Mouse (Mus musculus) lung, postnatal 14 days (tissue): ENCODE data around the gene Kctd10.

Experiments
- DNase-seq: peaks from one replicate; pipeline ENCODE4 v3.0.0; 2021

The Kctd10 gene

DNA sequence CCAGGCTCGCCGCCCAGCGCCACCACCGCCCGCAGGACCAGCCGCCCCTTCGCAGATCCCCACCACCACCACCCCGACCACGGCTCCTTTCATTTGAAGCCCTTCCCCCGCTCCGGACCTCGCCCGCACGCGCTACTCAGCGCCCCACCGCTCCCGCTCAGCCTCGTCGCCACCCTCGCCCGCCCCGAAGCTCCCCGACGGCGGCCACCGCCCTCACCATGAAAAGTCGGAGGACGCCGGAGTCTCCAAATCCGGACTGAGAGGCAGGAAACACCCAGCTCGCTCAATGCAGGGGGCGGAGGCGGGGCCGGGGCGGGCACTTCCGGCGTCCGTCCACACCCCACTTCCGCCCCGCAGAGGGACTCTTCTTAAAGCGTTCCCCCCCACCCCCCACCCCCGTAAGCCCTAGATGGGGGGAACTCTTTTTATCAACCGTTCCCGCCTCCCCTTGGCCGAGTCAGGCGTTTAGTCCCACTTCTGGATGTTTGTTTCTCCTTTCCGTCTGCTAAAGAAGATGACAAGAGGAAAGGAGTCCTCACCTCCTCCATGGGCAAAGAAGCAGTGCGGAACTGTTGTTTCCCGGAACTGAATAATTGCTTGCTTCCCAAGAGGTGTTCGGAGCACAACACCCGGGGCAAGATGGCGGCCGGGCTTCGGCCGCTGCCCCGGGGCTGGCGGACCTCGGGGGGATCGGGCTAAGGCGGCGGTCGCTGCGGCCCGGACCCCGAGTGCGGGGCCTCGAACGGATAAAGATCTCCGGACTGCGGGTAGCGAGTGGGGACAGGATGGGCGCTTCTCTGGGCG is at the start of gene Kctd10, which contains the start of gene Ube3b:
Gene Kctd10 (minus strand): TSS at position 300 of the 804 bp plus-strand sequence.
Gene Ube3b (plus strand): TSS at position 399 of the 804 bp plus-strand sequence.
- DNase-seq = peak; percentile 89

DNA sequence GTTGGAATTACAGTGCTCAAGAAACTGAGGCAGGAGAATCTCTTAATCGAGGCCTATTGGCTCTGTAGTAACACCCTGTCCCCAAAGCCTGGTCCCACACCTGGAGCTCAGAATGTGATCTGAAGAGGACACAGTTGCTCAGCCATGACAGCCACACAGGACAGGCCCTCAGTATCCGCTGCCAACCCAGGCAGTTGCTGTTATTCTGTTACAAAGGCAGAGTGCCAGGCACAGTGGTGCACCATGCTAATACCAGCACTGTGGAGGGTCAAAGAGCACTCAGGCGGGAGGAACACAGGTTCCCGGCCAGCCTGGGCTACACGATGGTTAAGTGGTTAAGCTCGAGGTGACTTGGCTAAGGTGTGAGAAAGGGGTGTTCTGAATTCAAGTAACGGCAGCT is 49.5 kb upstream of the Kctd10 start:
- DNase-seq = no peak

DNA sequence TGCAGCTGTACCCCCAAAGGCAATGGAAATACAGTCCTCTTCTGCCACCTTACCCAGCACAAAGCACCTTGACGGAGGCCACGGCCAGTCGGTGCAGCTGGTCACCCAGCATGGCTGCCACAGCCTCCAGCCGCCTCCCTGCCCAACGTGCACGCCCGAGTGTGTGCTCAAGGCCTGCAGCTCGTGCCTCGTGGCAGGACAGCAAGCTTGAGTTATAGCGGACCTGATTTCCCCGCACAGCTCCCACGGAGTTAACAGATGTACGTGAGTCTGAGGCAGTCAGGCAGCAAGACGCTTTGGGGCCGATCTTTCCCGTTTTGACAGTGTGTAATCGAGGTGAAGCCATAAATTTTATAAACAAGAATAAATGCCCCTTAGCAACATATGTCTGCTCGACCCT is 48.3 kb upstream of the Kctd10 start:
- DNase-seq = no peak

DNA sequence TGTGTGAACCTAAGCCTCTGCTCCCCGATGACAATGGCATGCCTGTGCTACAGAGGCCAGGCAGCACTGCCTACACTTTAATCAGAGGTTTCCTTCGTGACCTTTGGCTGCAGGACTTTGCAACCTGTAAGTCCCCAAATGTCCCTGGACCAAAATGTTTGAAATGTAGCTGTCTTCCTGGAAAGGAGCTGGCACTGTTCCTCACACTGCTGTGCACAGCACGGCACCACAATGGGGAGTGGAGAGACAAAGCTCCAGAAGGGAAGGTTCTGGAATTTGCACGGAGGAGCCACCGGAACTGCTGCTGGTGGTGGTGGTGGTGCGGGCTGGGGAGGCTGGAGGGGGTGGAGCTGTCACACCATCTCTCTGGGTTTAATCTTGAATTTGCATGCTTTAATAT is 46.4 kb upstream of the Kctd10 start:
- no peak for DNase-seq

DNA sequence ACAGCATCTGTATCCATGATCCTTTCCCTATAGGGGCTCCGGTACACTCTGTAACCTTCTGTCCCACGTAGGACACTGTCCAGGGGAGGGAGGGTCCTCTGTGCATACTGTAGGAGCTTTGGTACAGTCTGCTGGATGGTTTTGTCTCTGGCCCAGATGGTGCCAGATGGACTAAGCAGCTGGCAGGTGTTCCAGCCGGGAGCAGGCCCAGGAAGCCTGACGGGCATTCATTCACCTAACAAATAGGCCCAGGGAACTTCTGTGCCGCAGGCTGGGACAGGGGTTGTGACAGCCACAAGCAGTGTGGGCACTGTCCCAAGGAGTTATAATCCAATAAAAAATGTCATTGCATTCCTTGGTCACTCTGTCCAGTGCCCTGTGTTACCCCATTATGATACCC is 43.7 kb upstream of the Kctd10 start:
- DNase-seq = no peak

DNA sequence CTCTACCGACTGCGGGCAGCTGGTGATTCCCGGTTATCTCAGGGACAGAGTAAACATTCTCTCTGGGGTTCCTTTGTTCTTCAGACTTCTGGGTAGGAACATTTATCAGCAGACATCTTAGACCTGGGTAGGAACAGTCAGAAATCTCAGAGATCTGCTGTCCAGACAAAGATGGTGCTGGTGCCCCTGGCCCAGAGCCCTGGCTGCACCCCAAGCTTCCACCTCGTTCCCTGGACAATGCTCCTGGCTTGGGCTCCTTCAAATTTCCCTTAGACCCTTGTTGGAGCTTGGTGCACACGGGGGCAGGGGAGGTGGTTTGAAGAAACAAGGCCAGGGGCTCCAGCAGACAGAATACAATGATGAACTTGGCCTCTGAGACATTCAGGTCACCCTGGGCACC is 42.3 kb upstream of the Kctd10 start:
- no peak for DNase-seq

DNA sequence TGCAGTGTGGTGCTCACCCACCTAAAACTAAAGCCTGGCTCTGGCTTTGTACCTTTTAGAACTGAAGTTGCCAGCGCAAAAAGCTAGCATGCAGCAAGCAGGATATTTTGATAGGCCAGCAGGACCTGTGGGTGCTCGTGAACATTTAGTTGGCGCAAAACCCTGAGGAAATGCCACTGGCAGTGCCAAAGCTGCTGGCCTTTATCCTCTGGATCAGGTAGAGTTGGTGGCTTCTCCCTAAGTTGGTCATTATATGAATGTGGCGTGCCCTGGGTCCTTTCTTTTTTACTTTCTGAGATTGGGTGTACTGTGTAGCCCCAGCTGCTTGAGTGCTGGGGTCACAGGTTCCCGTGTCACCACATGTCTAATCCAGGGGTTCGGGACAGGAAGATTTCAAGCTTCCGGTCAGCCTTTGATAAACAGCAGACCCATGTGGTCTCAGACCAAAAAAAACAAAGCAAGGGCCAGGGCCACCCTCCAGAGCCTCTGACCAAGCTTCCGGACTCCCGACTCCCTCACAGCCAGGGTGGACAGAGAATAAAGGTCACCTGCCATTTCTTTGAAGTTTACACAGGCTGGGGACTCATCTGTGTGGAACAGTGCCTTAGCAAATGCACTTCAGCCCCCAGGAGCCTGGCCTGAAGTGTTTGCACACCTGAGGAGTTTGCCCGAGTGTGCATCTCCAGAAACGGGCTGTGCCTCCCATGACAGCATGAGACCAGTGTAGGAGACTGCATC is 41.4 kb upstream of the Kctd10 start:
- DNase-seq = no peak

DNA sequence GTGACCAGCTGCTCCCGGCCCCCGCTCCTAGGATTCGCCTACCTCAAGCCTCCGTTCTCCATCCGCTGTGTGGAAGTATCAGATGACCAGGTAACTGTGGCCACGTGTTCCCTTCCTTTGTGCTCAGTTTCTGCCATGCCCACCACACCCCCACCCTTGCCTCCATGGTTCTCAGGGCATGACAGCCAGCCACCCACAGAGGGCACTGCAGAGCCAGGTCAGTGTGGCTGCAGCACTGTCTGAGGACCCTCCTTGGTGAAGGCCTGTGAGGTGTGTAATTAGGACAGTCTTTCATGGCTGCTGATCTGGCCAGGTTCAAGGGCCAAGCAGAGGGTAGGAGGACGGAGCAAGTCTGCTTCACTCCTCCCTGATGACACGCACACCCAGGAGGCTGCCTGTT is 38.2 kb upstream of the Kctd10 start:
- no peak for DNase-seq

DNA sequence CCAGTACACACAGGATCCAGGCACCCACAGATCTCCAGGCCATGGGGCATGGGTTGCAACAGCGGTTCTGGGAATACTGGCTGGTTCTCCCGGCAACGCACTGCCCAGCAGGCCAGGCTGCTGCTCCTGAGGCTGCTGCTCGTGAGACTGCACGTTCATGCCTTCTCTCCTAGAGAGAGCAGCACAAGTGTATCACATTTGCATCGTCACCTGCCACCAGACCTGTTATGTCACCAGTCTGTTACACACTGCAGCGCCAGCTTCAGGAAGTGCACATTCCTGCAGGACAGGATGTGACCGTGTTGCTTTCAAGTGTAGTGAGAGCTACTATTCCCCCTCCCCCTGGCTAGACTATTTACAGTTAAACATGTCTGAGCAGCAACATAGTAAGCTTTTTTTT is 36.5 kb upstream of the Kctd10 start:
- DNase-seq = no peak

DNA sequence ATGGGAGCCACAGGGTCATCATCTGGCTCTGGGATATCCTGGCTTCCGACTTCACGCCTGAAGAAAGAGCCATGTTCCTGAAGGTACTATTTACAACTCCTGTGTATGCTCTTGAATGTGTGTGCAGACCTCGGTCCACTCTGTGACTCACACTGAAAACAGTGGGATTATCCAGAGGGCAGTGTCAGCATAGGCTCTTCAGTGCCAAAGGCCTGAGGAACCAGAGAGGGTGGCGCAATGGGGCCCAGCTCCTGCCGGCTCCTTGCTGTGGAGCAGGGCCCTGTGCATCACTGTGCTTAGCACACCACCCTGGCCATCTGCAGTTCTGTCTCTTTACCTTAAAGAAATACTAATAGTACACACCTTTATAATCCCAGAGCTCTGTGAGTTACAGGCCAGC is 35.3 kb upstream of the Kctd10 start:
- no peak for DNase-seq

DNA sequence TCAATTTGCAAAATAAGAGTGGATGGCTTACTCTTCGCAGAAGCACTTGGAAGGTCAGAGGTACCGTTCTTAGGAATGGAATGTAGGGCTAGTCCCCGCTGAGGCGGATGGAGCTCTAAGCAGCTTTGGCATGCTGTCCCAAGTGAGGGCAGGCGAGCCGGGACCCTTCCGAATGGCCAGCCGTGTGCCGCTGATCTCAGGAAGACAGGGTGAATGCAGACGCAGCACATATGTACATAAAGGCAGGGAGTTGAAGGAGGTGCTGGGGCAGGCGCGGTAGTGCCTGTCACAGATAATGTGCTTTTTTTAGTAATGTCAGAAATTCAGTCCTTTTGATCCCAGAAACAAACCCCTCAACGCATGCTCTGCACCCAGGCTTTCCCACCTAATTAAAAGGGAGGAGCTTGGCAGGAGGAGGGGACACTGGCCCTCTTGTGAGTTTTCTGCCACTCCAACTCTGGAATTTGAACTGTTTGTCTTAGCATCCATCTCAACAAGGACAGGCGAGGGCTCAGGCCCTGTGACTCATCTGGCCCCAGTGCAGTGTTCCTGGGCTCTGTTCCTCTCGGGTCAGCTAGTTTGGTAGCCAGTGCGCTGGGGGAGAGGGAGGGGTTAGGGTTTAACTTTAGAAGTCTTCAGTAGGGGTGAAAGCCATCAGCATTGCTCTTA is 32.9 kb upstream of the Kctd10 start:
- peak; percentile 68 for DNase-seq

DNA sequence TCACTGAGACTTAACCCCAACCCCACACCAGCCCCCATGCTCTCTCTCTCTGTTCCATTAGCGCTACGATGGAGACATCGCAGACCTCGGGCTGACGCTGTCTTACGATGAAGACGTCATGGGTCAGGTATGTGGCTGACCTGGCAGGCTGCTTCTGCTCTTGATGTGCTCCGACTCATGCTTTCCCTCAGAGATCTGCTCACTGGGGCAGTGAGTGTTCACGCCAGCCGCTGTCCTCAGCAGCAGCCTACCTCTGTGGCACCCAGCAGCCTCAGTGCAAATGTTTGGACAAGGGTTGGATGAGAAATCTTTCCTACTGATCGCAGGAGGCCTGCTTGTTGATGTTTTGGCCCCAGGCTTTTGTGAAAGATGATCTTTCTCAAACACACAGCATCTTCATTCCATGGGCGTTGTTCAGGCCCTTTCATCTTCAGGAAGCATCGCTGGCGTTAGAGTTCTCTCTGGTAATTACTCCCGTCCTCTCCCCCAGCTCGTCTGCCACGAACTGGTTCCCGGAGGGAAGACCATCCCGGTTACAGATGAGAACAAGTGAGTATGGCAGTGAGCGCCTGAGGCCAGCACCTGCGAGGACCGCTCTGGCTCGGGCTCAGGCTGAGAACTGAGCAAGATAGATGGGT is 32.2 kb upstream of the Kctd10 start:
- DNase-seq = peak; percentile 32

DNA sequence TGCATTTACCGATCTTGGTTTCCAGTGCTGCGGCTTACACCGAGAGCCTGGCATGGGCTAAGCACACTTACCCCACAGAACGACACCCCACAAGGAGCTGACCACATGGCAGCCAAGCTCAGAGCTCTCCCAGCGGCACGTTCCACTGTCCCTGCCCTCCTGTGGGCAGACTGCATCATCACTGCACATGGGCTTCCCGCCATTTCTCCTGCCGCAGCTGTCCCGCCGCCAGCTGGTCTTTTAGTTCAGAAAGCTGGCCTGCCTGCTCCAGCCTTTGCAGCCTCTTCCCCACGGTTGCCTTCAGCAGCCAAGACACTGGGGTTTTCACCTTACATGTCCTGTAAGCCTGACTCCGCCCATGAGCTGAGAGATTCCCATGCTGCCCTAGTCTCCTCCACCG is 30.1 kb upstream of the Kctd10 start:
- DNase-seq = peak; percentile 8

DNA sequence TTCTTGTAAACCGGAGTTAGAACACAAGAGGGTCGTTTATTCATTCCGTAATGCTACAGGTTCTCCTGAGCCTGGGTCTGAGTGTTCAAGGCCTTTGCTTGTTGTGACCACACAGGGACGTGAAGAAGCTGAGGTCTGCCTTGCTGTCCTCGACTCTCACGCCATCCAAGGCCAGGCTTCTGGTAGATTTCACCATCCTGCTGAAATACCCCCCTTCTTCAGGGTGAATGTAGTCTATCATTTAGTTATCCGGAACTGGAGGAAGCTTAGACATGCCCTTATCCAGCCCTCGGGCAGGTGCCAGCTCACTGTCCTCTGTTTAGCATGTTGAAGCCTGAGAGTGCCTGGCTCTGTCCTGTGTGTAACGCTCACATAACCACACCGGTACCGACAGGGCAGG is 28.5 kb upstream of the Kctd10 start:
- DNase-seq = no peak

DNA sequence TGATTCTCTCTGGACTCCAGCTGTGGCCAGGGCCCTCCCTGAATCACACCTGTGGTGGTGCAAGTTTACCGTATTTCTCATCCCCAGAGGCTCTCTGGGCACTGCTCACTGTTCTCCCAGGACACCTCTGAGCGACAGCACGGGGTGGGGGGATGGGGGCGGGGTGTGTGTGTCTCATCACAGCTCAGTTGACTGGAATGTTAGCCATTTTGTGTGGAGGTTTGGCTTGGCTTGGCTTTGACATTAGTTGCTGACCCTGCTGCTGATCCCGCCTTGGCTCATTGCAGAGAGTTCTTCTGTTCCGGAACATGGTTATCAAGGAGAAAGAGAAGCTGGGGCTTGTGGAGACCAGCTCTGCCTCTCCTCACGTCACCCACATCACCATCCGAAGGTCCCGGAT is 27.5 kb upstream of the Kctd10 start:
- DNase-seq = peak; percentile 21

DNA sequence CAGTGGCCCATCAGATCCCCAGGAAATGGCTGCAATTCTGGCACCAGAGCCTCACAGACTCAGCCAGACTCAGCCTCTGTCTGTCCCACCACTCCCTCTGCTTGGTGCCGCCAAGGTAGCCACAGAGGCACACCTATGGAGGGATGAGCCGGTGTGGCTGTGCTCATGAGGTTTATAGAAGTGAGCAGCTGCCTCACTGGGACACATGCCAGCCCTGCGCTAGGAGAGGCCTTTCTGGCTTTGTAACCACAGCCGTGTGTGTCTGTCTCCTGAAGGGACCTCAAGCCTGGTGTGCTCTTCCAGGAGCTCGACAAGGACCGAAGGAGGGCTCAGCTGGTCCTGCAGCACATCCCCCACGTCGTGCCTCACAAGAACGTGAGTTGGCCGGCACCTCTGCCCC is 27.0 kb upstream of the Kctd10 start:
- no peak for DNase-seq

DNA sequence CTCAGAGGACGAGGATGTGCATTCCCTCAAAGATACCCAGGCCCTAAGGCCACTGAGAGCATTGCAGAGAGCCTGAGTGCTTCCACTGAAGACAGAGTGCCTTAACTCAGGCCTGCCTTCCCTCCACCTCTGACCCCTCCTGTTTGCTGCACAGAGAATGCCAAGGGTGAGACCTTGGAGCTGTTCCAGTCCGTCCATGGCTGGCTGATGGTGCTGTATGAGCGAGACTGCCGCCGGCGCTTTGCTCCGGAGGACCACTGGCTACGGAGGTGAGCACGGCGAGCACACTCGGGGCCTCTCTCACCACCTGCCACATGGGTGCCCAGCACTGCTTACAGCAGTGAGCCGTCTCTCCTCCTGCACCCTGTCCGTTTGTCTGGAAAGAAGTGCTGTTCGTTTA is 26.3 kb upstream of the Kctd10 start:
- DNase-seq = no peak

DNA sequence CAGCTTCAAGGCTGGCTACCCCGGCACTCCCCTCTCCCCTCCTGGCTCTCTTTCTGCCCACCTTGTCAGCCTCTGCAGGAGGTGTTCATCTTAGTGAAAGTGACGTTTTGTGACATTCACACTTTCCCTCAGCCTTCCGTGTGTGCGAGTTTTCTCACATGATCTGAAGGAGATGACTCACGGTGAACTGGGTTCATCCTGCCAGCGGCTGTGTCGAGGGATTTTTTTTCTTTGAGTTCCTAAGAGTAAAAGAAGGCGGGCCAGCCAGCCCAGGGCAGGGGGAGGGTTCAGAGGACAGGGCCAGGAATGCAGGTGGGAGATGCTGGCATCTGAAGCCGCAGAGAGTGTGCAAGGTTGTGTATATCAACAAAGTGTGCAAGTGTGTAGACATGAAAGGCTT is 12.9 kb upstream of the Kctd10 start:
- no peak for DNase-seq

DNA sequence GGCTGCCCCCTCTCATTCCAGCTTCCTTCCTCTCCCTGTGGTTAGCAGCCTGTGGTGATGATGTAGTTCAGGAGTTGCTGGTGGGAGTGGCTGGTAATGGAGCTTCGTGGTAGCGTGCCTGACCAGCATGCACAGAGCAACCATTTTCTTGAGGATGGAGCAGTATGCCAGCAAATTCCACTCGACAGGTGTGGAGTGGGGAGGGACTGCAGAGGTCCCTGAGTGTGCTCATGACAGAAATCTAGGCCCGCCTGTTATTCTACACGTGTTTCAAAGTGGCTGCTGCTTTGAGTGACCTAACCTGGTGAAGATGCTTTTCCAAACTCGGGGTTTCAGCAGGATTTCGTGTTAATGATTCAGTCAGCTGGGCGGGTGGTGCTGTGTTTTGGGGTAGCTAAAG is 4.1 kb upstream of the Kctd10 start:
- DNase-seq = no peak

DNA sequence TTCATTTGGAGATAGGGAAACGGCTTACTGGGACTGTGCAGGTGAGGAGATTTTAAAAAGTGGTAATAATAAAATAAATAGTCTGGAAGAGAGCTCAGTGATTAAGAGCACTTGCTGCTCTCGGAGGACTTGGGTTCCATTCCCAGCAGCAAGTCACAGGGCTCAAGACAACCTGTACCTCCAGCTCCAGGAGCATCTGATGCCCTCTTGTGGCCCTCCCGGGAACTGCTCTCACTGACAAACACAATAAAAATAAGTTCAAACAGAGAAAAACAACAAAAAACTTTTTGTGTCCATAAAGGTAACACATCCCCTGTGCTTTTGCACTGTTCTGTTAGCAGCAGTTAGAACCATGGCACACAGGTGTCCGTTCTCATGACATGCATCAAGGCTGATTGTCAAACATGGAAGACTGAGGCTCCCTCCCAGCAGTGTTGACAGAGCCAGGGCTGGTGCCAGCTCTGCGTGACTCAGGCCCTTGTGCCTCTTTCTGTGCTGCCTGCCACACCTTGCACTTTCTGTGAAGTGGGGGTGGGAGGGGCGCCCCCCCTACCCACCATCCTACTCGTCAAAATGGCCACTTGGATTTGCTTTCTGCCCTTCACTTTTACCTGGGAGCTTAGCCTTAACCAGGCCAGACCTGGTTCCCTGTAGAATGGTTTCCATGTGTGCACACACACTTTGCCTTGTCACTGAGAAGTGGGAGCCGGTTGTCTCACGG is 3.0 kb upstream of the Kctd10 start:
- DNase-seq = peak; percentile 66

DNA sequence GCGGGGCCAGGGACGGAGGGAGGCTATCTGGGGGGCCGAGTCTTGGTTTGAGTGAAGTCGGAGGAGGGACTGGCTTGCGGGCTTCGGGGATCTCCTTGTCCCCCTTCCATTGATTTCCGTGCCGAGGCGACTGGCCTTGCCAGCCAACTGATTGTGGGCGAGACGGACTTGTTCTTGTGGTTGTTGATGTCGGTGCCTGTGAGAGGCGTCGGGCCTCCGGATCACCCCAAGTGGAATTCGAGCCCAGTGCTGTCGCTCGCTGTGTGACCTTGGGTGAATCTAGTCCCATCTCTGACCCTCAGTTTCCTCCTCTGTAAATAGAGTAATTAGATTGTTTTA is 674 bp upstream of the Kctd10 start:
- DNase-seq = no peak

DNA sequence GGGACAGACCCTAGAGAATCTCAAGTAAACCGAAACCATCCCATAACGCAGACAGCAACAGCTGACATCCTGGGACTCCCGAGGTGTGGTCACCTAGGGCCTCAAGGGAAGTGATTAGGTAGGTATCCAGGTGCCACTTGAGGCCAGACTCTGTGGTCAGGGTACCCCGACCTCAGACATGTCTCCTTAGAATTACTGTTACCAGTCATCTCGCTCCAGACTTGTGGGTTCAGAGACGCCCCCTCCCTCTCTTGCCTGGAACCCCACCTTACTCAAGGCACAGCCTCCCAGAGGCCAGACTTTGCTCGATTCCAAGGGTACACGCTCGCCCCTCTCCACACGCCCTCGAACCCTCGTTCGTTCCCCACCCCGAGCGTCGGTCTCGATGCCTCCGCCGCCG is 545 bp downstream of the Kctd10 start:
- no peak for DNase-seq

DNA sequence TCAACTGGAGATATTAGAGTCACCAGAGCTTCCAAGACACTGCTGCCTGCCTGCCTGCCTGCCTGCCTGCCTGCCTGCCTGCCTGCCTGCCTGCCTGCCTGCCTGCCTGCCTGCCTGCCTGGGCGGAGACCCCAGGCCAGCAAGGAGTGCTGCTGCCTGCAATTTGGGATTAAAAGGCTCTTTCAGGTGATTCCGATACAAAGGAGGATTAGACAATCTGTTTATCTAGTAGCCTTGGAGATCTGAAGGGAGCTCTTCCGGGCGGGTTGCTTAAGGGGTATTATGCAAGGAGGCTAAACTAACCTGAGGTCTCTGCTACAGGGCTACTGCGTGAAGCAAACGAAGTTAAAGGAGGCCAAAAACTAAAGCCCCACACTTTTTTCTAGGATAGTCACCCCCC is 1.4 kb downstream of the Kctd10 start:
- DNase-seq = no peak
